Mouse (Mus musculus): ENCODE measurements around the gene Cux2. TPM values are rescaled to one million over a fixed set of nuclear protein-coding genes. Genes with fewer than 3 reads are reported as not detected.
"Not testable (repeated sequence)": the region's sequence is repeated elsewhere in the genome, so short reads cannot be mapped to it uniquely, and the experiment has no call there.

Cux2 gene
- total and polyA plus RNA-seq, 3 experiments: 1.4 to 3.5 TPM; not detected in 1

DNA sequence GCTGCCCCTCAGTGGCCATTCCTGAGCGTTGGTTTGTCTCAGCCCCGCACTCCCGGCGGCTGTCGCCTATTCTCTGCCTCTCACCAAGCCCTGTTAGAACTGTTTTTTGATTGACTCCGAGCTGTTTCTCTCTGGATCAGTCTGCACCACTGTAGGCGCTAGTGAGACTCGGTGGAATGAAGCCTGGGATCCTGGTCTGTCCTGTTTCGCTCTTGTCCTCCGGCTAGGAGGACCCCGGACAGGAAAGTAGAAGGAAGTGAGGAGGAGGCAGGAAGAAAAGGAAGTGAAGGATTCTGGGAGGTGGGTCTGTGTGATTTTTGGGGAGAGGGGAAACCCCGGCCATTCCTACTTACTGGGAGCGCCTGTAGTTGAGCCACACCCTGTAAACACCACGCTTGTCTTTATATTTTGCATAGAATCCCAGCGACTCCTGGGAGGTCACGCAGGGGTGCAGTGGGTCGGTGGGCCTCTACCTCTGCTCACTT lies 201.8 kb downstream of the Cux2 start (continued):
- 0 out of 2 replicates have a peak, but pooled peaks have one; percentile 22 for TF ChIP-seq NELFE (IDR thresholded peaks at IDR 0.05; ENCODE audit: low read depth, low read length)
- peak; percentile 31; the same call in 1 of the 2 replicates for TF ChIP-seq TBP (IDR thresholded peaks at IDR 0.05; ENCODE audit: low read depth, low read length)
- no peak for TF ChIP-seq RAD21 (IDR thresholded peaks at IDR 0.05; ENCODE audit: low read depth, low read length)
- TF ChIP-seq JUND (IDR thresholded peaks at IDR 0.05; ENCODE audit: low read depth, low read length): no peak
- no peak for TF ChIP-seq ZC3H11A (IDR thresholded peaks at IDR 0.05; ENCODE audit: low read depth, low read length)
- no peak for TF ChIP-seq POLR2AphosphoS2 (IDR thresholded peaks at IDR 0.05; ENCODE audit: low read length)
- TF ChIP-seq CTCF (IDR thresholded peaks at IDR 0.05 in 2 of 3, conservative IDR thresholded peaks at IDR 0.05 in 1 of 3; ENCODE audit: control insufficient read depth in 1 of 3, insufficient read depth in 1 of 3, low read depth in 2 of 3, low read length in 3 of 3, poor library complexity in 1 of 3, severe bottlenecking in 1 of 3): peak; percentile 3 to 25 (median 6); a peak in 3 of 6 replicates
- no peak for TF ChIP-seq KAT2A (conservative IDR thresholded peaks at IDR 0.05; ENCODE audit: low read depth, low read length)

DNA sequence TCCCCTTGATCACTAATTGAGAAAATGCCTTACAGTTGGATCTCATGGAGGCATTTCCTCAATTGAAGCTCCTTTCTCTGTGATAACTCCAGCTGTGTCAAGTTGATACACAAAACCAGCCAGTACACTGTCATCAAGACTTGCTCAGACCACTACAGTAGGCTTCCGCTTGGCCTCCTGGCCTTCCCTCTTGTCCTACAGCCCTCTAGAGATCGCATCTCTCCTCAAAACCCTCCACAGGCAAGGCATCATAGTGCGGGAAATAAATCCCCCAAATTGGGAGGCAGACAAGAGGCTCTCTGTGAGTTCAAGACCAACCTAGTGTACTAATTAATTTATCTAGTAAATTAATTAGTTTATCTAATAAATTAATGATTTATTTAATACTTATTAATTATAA lies 202.6 kb downstream of the Cux2 start:
- peaks cover 0 to 14% of the 10 kb centered on the region in 2 experiments; a peak in 2 of 4 replicates for H3K4me1 ChIP-seq (ENCODE audit: control insufficient read depth in 1 of 2, insufficient read depth in 2 of 2, low read length in 2 of 2)

DNA sequence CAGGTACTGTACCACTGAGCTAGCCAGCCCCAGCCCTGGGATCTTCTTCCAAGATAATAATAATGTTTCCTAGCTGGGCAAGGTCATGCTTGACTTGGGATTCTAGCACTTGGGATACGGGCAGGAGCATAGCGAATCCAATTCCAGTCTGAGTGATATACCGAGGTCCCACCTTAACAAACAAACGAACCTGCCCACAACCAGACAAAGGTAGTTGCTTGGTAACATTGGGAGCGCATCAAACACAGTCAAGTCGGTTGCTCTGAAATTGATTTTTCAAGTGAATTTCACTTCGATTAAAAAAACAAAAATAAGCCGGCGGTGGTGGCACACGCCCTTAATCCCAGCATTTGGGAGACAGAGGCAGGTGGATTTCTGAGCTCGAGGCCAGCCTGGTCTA lies 203.6 kb downstream of the Cux2 start:
- H3K9ac ChIP-seq (ENCODE audit: control insufficient read depth, low read depth, low read length, poor library complexity, severe bottlenecking): no peak overlapping the region
- H3K36me3 ChIP-seq (ENCODE audit: control insufficient read depth in 1 of 2, insufficient read depth in 2 of 2, low read length in 2 of 2): peaks cover 0 to 4% of the 10 kb centered on the region in 2 experiments; a peak in 1 of 4 replicates
- H3K4me3 ChIP-seq (ENCODE audit: control insufficient read depth in 1 of 2, insufficient read depth in 1 of 2, low read depth in 2 of 2, low read length in 2 of 2): no peak overlapping the region
- H3K4me1 ChIP-seq (ENCODE audit: control insufficient read depth in 1 of 2, insufficient read depth in 2 of 2, low read length in 2 of 2): peaks cover 0 to 15% of the 10 kb centered on the region in 2 experiments; a peak in 2 of 4 replicates
- TF ChIP-seq MXI1 (IDR thresholded peaks at IDR 0.05; ENCODE audit: low read depth, low read length): no peak
- no peak for TF ChIP-seq USF1 (IDR thresholded peaks at IDR 0.05; ENCODE audit: low read depth, low read length)
- TF ChIP-seq NELFE (IDR thresholded peaks at IDR 0.05; ENCODE audit: low read depth, low read length): no peak
- TF ChIP-seq MAZ (IDR thresholded peaks at IDR 0.05; ENCODE audit: low read depth, low read length): no peak
- no peak for TF ChIP-seq ELF1 (IDR thresholded peaks at IDR 0.05; ENCODE audit: low read depth, low read length)
- TF ChIP-seq TAL1 (IDR thresholded peaks at IDR 0.05; ENCODE audit: low read length): no peak
- TF ChIP-seq ZKSCAN1 (IDR thresholded peaks at IDR 0.05; ENCODE audit: low read depth, low read length): no peak
- no peak for TF ChIP-seq NRF1 (IDR thresholded peaks at IDR 0.05; ENCODE audit: insufficient read depth, low read depth, low read length, poor library complexity, severe bottlenecking)
- no peak for TF ChIP-seq MAX (IDR thresholded peaks at IDR 0.05; ENCODE audit: low read length)
- TF ChIP-seq GATA1 (IDR thresholded peaks at IDR 0.05; ENCODE audit: low read depth, low read length): no peak
- TF ChIP-seq POLR2A (IDR thresholded peaks at IDR 0.05; ENCODE audit: control insufficient read depth in 1 of 2, insufficient read depth in 1 of 2, low read depth in 1 of 2, low read length in 2 of 2, poor library complexity in 1 of 2): no peak
- TF ChIP-seq RAD21 (IDR thresholded peaks at IDR 0.05; ENCODE audit: low read depth, low read length): no peak
- no peak for TF ChIP-seq JUND (IDR thresholded peaks at IDR 0.05; ENCODE audit: low read depth, low read length)
- no peak for TF ChIP-seq USF2 (IDR thresholded peaks at IDR 0.05; ENCODE audit: borderline replicate concordance in 1 of 2, insufficient read depth in 1 of 2, low read depth in 1 of 2, low read length in 2 of 2)
- TF ChIP-seq TBP (IDR thresholded peaks at IDR 0.05; ENCODE audit: low read depth, low read length): no peak
- no peak for TF ChIP-seq SMC3 (IDR thresholded peaks at IDR 0.05; ENCODE audit: low read depth, low read length)
- no peak for TF ChIP-seq CHD2 (IDR thresholded peaks at IDR 0.05; ENCODE audit: low read length)
- no peak for TF ChIP-seq E2F4 (IDR thresholded peaks at IDR 0.05; ENCODE audit: borderline replicate concordance, low read depth, low read length)
- TF ChIP-seq MEF2A (IDR thresholded peaks at IDR 0.05; ENCODE audit: extremely low read depth, insufficient replicate concordance, low read depth, low read length, poor library complexity, severe bottlenecking): no peak
- no peak for TF ChIP-seq GABPA (IDR thresholded peaks at IDR 0.05; ENCODE audit: low read depth, low read length)
- peaks cover 3% of the 10 kb centered on the region for H3K79me2 ChIP-seq (ENCODE audit: control insufficient read depth, insufficient read depth, low read length, poor library complexity)
- H3K27me3 ChIP-seq (ENCODE audit: control insufficient read depth in 1 of 2, insufficient read depth in 2 of 2, low read length in 2 of 2): no peaks in the 10 kb centered on the region
- no peak overlapping the region for H3K27ac ChIP-seq (ENCODE audit: control insufficient read depth, low read depth, low read length)
- DNase-seq (ENCODE audit: low read depth, low spot score): no peak
- H3K9me3 ChIP-seq (replicated peaks; ENCODE audit: insufficient read depth, low read length): no peaks in the 10 kb centered on the region

More for the DNA sequence above, 202.6 kb downstream of the Cux2 start:
- H3K27me3 ChIP-seq (ENCODE audit: control insufficient read depth in 1 of 2, insufficient read depth in 2 of 2, low read length in 2 of 2); H3K9ac ChIP-seq (ENCODE audit: control insufficient read depth, low read depth, low read length, poor library complexity, severe bottlenecking); H3K27ac ChIP-seq (ENCODE audit: control insufficient read depth, low read depth, low read length); H3K4me3 ChIP-seq (ENCODE audit: control insufficient read depth in 1 of 2, insufficient read depth in 1 of 2, low read depth in 2 of 2, low read length in 2 of 2); H3K79me2 ChIP-seq (ENCODE audit: control insufficient read depth, insufficient read depth, low read length, poor library complexity); H3K36me3 ChIP-seq (ENCODE audit: control insufficient read depth in 1 of 2, insufficient read depth in 2 of 2, low read length in 2 of 2); H3K9me3 ChIP-seq (replicated peaks; ENCODE audit: insufficient read depth, low read length): not testable (repeated sequence)
- DNase-seq (ENCODE audit: low read depth, low spot score): peak; percentile 56
- TF ChIP-seq SIN3A (IDR thresholded peaks at IDR 0.05; ENCODE audit: low read length): 0 out of 2 replicates have a peak, but pooled peaks have one; percentile 34
